Mouse (Mus musculus): Measurements from ENCODE around the gene Cop1. TPM values are rescaled to one million over a fixed set of nuclear protein-coding genes. Genes with fewer than 3 reads are reported as not detected.

Cop1 gene
- polyA plus RNA-seq, 1 experiment from 2014 or later = 158 TPM

- Histone ChIP-seq H3K36me3 (ENCODE audit: control insufficient read depth, insufficient read depth, low read length) (no peaks in the 10 kb centered on the region), H3K4me3 (ENCODE audit: low read depth, low read length) (no peak overlapping the region), H3K4me2 (ENCODE audit: low read depth, low read length, severe bottlenecking) (no peak overlapping the region), H3K9ac (ENCODE audit: low read length) (no peak overlapping the region), H3K9me3 (ENCODE audit: control insufficient read depth, low read length) (no peaks in the 10 kb centered on the region), H3K27ac (ENCODE audit: low read depth, low read length) (no peak overlapping the region), H3K4me1 (replicated peaks; ENCODE audit: control insufficient read depth, insufficient read depth, low read length) (no peaks in the 10 kb centered on the region), H3K27me3 (ENCODE audit: control insufficient read depth, insufficient read depth, low read length) (no peaks in the 10 kb centered on the region)
- DNase-seq (ENCODE audit: low spot score) (no peak), ATAC-seq (replicated peaks; ENCODE audit: low FRiP score) (no peak)
- WGBS = 96% methylated on average over 7 of the region's 7 CpGs
These were observed 69.4 kb downstream of the Cop1 start for GRCm38 (mm10) chr1:159301418-159302082.

- Histone ChIP-seq H3K9ac (ENCODE audit: low read length) (no peak overlapping the region), H3K27me3 (ENCODE audit: control insufficient read depth, insufficient read depth, low read length) (no peaks in the 10 kb centered on the region), H3K36me3 (ENCODE audit: control insufficient read depth, insufficient read depth, low read length) (peaks cover 3% of the 10 kb centered on the region; the same call in 1 of the 2 replicates), H3K27ac (ENCODE audit: low read depth, low read length) (no peak overlapping the region), H3K4me3 (ENCODE audit: low read depth, low read length) (no peak overlapping the region), H3K4me2 (ENCODE audit: low read depth, low read length, severe bottlenecking) (no peak overlapping the region), H3K4me1 (replicated peaks; ENCODE audit: control insufficient read depth, insufficient read depth, low read length) (no peaks in the 10 kb centered on the region), H3K9me3 (ENCODE audit: control insufficient read depth, low read length) (no peaks in the 10 kb centered on the region)
- ATAC-seq (replicated peaks; ENCODE audit: low FRiP score) (no peak), DNase-seq (ENCODE audit: low spot score) (no peak)
- WGBS = 78% methylated on average over 2 of the region's 2 CpGs
These were observed 81.5 kb downstream of the Cop1 start for GRCm38 (mm10) chr1:159313625-159314024.

- no peak overlapping the region for H3K4me3 ChIP-seq (ENCODE audit: low read depth, low read length)
- no peaks in the 10 kb centered on the region for H3K4me1 ChIP-seq (replicated peaks; ENCODE audit: control insufficient read depth, insufficient read depth, low read length)
- 77% methylated on average over 1 of the region's 1 CpGs for WGBS
- ATAC-seq (replicated peaks; ENCODE audit: low FRiP score) = no peak
- no peak for DNase-seq (ENCODE audit: low spot score)
- no peaks in the 10 kb centered on the region for H3K36me3 ChIP-seq (ENCODE audit: control insufficient read depth, insufficient read depth, low read length)
- no peak overlapping the region for H3K9ac ChIP-seq (ENCODE audit: low read length)
- H3K27me3 ChIP-seq (ENCODE audit: control insufficient read depth, insufficient read depth, low read length) = no peaks in the 10 kb centered on the region
- H3K27ac ChIP-seq (ENCODE audit: low read depth, low read length) = no peak overlapping the region
- H3K9me3 ChIP-seq (ENCODE audit: control insufficient read depth, low read length) = no peaks in the 10 kb centered on the region
- H3K4me2 ChIP-seq (ENCODE audit: low read depth, low read length, severe bottlenecking) = no peak overlapping the region
These were observed 90.5 kb downstream of the Cop1 start for GRCm38 (mm10) chr1:159322586-159322985.

GRCm38 (mm10) chr1:159331008-159331407 is 98.9 kb downstream of the Cop1 start:
- Histone ChIP-seq H3K27me3 (ENCODE audit: control insufficient read depth, insufficient read depth, low read length) (no peaks in the 10 kb centered on the region), H3K4me3 (ENCODE audit: low read depth, low read length) (no peak overlapping the region), H3K4me1 (replicated peaks; ENCODE audit: control insufficient read depth, insufficient read depth, low read length) (no peaks in the 10 kb centered on the region), H3K4me2 (ENCODE audit: low read depth, low read length, severe bottlenecking) (no peak overlapping the region), H3K27ac (ENCODE audit: low read depth, low read length) (no peak overlapping the region), H3K9ac (ENCODE audit: low read length) (no peak overlapping the region), H3K36me3 (ENCODE audit: control insufficient read depth, insufficient read depth, low read length) (no peaks in the 10 kb centered on the region; the same call in 1 of the 2 replicates), H3K9me3 (ENCODE audit: control insufficient read depth, low read length) (no peaks in the 10 kb centered on the region)
- ATAC-seq (replicated peaks; ENCODE audit: low FRiP score) (no peak), DNase-seq (ENCODE audit: low spot score) (no peak)
- 82% methylated on average over 4 of the region's 4 CpGs for WGBS

- 90% methylated on average over 4 of the region's 4 CpGs for WGBS
- ATAC-seq (replicated peaks; ENCODE audit: low FRiP score) (no peak), DNase-seq (ENCODE audit: low spot score) (no peak)
- no peaks in the 10 kb centered on the region for H3K9me3 ChIP-seq (ENCODE audit: control insufficient read depth, low read length)
- H3K27ac ChIP-seq (ENCODE audit: low read depth, low read length) = no peak overlapping the region
- no peak overlapping the region for H3K4me3 ChIP-seq (ENCODE audit: low read depth, low read length)
- no peak overlapping the region for H3K4me2 ChIP-seq (ENCODE audit: low read depth, low read length, severe bottlenecking)
- H3K9ac ChIP-seq (ENCODE audit: low read length) = no peak overlapping the region
- H3K4me1 ChIP-seq (replicated peaks; ENCODE audit: control insufficient read depth, insufficient read depth, low read length) = no peaks in the 10 kb centered on the region
- no peaks in the 10 kb centered on the region; the same call in 1 of the 2 replicates for H3K36me3 ChIP-seq (ENCODE audit: control insufficient read depth, insufficient read depth, low read length)
- H3K27me3 ChIP-seq (ENCODE audit: control insufficient read depth, insufficient read depth, low read length) = no peaks in the 10 kb centered on the region
These were observed 102.0 kb downstream of the Cop1 start for GRCm38 (mm10) chr1:159334157-159334556.

GRCm38 (mm10) chr1:159342355-159342754 is 110.2 kb downstream of the Cop1 start:
- H3K9ac ChIP-seq (ENCODE audit: low read length) = no peak overlapping the region
- ATAC-seq (replicated peaks; ENCODE audit: low FRiP score) = no peak
- no peak for DNase-seq (ENCODE audit: low spot score)
- no peaks in the 10 kb centered on the region for H3K27me3 ChIP-seq (ENCODE audit: control insufficient read depth, insufficient read depth, low read length)
- no peaks in the 10 kb centered on the region for H3K4me1 ChIP-seq (replicated peaks; ENCODE audit: control insufficient read depth, insufficient read depth, low read length)
- H3K9me3 ChIP-seq (ENCODE audit: control insufficient read depth, low read length) = no peaks in the 10 kb centered on the region
- H3K36me3 ChIP-seq (ENCODE audit: control insufficient read depth, insufficient read depth, low read length) = peaks cover 4% of the 10 kb centered on the region; the same call in 1 of the 2 replicates
- no peak overlapping the region for H3K4me3 ChIP-seq (ENCODE audit: low read depth, low read length)
- 75% methylated on average over 2 of the region's 2 CpGs for WGBS
- no peak overlapping the region for H3K27ac ChIP-seq (ENCODE audit: low read depth, low read length)
- H3K4me2 ChIP-seq (ENCODE audit: low read depth, low read length, severe bottlenecking) = no peak overlapping the region

GRCm38 (mm10) chr1:159355027-159355570 is 123.0 kb downstream of the Cop1 start:
- no peaks in the 10 kb centered on the region for H3K36me3 ChIP-seq (ENCODE audit: control insufficient read depth, insufficient read depth, low read length)
- no peak overlapping the region for H3K27ac ChIP-seq (ENCODE audit: low read depth, low read length)
- no peak for DNase-seq (ENCODE audit: low spot score)
- no peak for ATAC-seq (replicated peaks; ENCODE audit: low FRiP score)
- no peaks in the 10 kb centered on the region for H3K27me3 ChIP-seq (ENCODE audit: control insufficient read depth, insufficient read depth, low read length)
- H3K4me2 ChIP-seq (ENCODE audit: low read depth, low read length, severe bottlenecking) = no peak overlapping the region
- no peaks in the 10 kb centered on the region for H3K4me1 ChIP-seq (replicated peaks; ENCODE audit: control insufficient read depth, insufficient read depth, low read length)
- no peaks in the 10 kb centered on the region for H3K9me3 ChIP-seq (ENCODE audit: control insufficient read depth, low read length)
- 100% methylated on average over 1 of the region's 1 CpGs for WGBS
- H3K9ac ChIP-seq (ENCODE audit: low read length) = no peak overlapping the region
- no peak overlapping the region for H3K4me3 ChIP-seq (ENCODE audit: low read depth, low read length)

GRCm38 (mm10) chr1:159358713-159359112 is 126.6 kb downstream of the Cop1 start:
- DNase-seq (ENCODE audit: low spot score) = no peak
- no peak overlapping the region for H3K9ac ChIP-seq (ENCODE audit: low read length)
- no peak overlapping the region for H3K27ac ChIP-seq (ENCODE audit: low read depth, low read length)
- H3K36me3 ChIP-seq (ENCODE audit: control insufficient read depth, insufficient read depth, low read length) = no peaks in the 10 kb centered on the region
- no peaks in the 10 kb centered on the region for H3K9me3 ChIP-seq (ENCODE audit: control insufficient read depth, low read length)
- no peaks in the 10 kb centered on the region for H3K4me1 ChIP-seq (replicated peaks; ENCODE audit: control insufficient read depth, insufficient read depth, low read length)
- H3K4me2 ChIP-seq (ENCODE audit: low read depth, low read length, severe bottlenecking) = no peak overlapping the region
- WGBS = 70% methylated on average over 5 of the region's 5 CpGs
- no peak overlapping the region for H3K4me3 ChIP-seq (ENCODE audit: low read depth, low read length)
- H3K27me3 ChIP-seq (ENCODE audit: control insufficient read depth, insufficient read depth, low read length) = no peaks in the 10 kb centered on the region
- ATAC-seq (replicated peaks; ENCODE audit: low FRiP score) = no peak

- no peak for DNase-seq (ENCODE audit: low spot score)
- Histone ChIP-seq H3K9ac (ENCODE audit: low read length) (no peak overlapping the region), H3K4me2 (ENCODE audit: low read depth, low read length, severe bottlenecking) (no peak overlapping the region), H3K27me3 (ENCODE audit: control insufficient read depth, insufficient read depth, low read length) (no peaks in the 10 kb centered on the region), H3K36me3 (ENCODE audit: control insufficient read depth, insufficient read depth, low read length) (no peaks in the 10 kb centered on the region), H3K4me1 (replicated peaks; ENCODE audit: control insufficient read depth, insufficient read depth, low read length) (no peaks in the 10 kb centered on the region), H3K4me3 (ENCODE audit: low read depth, low read length) (no peak overlapping the region), H3K9me3 (ENCODE audit: control insufficient read depth, low read length) (no peaks in the 10 kb centered on the region), H3K27ac (ENCODE audit: low read depth, low read length) (no peak overlapping the region)
- WGBS = 88% methylated on average over 4 of the region's 4 CpGs
- ATAC-seq (replicated peaks; ENCODE audit: low FRiP score) = no peak
These were observed 139.8 kb downstream of the Cop1 start for GRCm38 (mm10) chr1:159371881-159372390.

All from forebrain, embryonic 11.5 days (tissue).